Mouse (Mus musculus) liver, embryonic 11.5 days (tissue): ENCODE measurements around the gene Wdr72. TPM values are rescaled to one million over a fixed set of nuclear protein-coding genes. Genes with fewer than 3 reads are reported as not detected.

Source experiments
- ATAC-seq: fragments of 200-750 bp; cut with Nextera tagmentation; replicated peaks from 2 replicates; pipeline ENCODE4 v1.8.0; 2017; ENCODE audit warnings: moderate number of reproducible peaks, mild to moderate bottlenecking, moderate TSS enrichment, moderate library complexity; ENCODE audit not compliant: low FRiP score
- DNase-seq: peaks from one replicate; pipeline ENCODE4 v3.0.0-alpha.2; 2017; ENCODE audit warnings: low spot score
- H3K27ac ChIP-seq: fragments of 300-500 bp; sonication (generic); 2 replicates; pipeline ENCODE4 v1.5.1; 2014; ENCODE audit warnings: mild to moderate bottlenecking, low read depth, low read length, control low read depth
- H3K27me3 ChIP-seq: fragments of 300-500 bp; sonication (generic); replicated peaks from 2 replicates; pipeline ENCODE4 v1.6.1; 2014; ENCODE audit warnings: low read length, mixed read lengths; ENCODE audit not compliant: control insufficient read depth, insufficient read depth
- H3K36me3 ChIP-seq: fragments of 300-500 bp; sonication (generic); 2 replicates; pipeline ENCODE4 v1.6.1; 2014; ENCODE audit warnings: mild to moderate bottlenecking, low read length, moderate library complexity, mixed read lengths; ENCODE audit not compliant: control insufficient read depth, insufficient read depth
- H3K4me1 ChIP-seq: fragments of 300-500 bp; sonication (generic); replicated peaks from 2 replicates; pipeline ENCODE4 v1.6.1; 2014; ENCODE audit warnings: low read length, mixed read lengths; ENCODE audit not compliant: control insufficient read depth, insufficient read depth
- H3K4me2 ChIP-seq: fragments of 300-500 bp; sonication (generic); 2 replicates; pipeline ENCODE4 v1.6.1; 2014; ENCODE audit warnings: mild to moderate bottlenecking, control low read depth, moderate library complexity
- H3K4me3 ChIP-seq: fragments of 300-500 bp; sonication (generic); 2 replicates; pipeline ENCODE4 v1.5.1; 2014; ENCODE audit warnings: low read depth, low read length, control low read depth
- H3K9ac ChIP-seq: fragments of 300-500 bp; sonication (generic); 2 replicates; pipeline ENCODE4 v1.6.1; 2014; ENCODE audit warnings: low read depth, low read length, control low read depth
- H3K9me3 ChIP-seq: fragments of 300-500 bp; sonication (generic); 2 replicates; pipeline ENCODE4 v1.6.1; 2016; ENCODE audit warnings: low read length, inconsistent platforms, mixed read lengths; ENCODE audit not compliant: control insufficient read depth
- WGBS: fragments of 180-500 bp; shearing (Covaris S2); extraction: QIAGEN DNeasy Blood & Tissue Kit; methylation state at CpG from one replicate; pipeline ENCODE4 v1.1.7; 2014; 5-methylcytosine and 5-hydroxymethylcytosine counted together
- polyA plus RNA-seq: library from polyadenylated mRNA; unstranded; fragments of >200 nt; fragmentation: Nextera tagmentation; extraction: Ambion mirVana; gene quantifications from 2 replicates; pipeline ENCODE4 v1.2.1, GENCODE M21; 2014

Wdr72 gene
- polyA plus RNA-seq, 1 experiment from 2014 or later = 0.04 TPM

DNA sequence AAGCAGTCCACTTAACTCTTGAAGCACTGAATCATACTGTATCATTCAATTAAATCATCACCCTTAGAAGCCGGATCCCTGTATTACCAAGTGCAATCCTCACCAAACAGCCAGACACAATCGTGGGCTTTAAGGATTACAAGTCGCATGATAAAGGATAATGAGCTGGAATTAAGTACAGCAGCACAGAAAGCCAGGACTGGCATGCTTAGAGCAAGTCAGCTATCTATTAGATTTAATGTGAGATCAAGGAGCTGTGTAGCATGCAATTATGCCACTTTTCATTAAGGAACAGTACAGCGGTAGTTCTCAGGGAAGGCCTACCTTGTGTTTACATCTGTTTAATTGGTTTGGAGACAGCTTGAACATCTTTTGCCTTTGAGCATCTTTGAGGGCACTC is 148.2 kb downstream of the Wdr72 start:
- no peak for ATAC-seq
- WGBS = 73% methylated on average over 4 of the region's 4 CpGs
- H3K27me3 ChIP-seq = no peaks in the 10 kb centered on the region
- no peak overlapping the region for H3K27ac ChIP-seq
- no peak overlapping the region for H3K9ac ChIP-seq
- H3K36me3 ChIP-seq = no peaks in the 10 kb centered on the region
- H3K4me1 ChIP-seq = no peaks in the 10 kb centered on the region
- DNase-seq = no peak
- no peak overlapping the region for H3K4me2 ChIP-seq
- H3K4me3 ChIP-seq = no peak overlapping the region
- H3K9me3 ChIP-seq = no peaks in the 10 kb centered on the region

DNA sequence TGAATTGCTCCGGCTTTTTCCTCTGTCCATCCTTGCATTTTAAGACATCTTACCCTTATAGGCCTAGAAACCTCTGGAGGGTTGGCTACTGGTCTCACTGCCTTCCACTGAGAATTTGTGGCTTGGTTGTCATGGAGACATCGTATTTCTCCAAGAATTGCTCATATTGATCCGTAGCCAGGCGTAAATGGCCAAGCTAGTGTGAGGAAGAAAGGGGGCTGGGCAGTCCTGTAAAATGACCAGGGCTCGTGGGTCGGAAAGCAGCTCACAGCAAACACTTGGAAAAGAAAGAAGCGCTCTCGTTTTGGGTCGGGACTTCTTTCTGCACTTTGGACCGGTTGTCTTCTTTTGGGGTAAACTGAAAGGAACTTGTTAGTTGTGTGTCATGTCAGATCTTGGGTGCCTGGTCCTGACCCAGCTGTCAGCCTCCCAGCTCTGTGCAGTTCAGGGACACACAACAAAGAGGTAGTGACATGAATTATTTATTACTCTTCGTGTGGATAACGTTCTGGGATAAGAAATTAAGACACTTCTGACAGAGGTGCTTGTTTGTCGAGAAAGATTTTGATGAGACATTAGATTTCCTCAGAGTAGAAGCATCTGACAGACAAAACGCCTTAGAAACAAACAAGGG is 167.7 kb downstream of the Wdr72 start:
- no peak overlapping the region for H3K4me3 ChIP-seq
- H3K9ac ChIP-seq = no peak overlapping the region
- no peak overlapping the region for H3K4me2 ChIP-seq
- 72% methylated on average over 14 of the region's 14 CpGs for WGBS
- no peak overlapping the region for H3K27ac ChIP-seq
- no peaks in the 10 kb centered on the region for H3K9me3 ChIP-seq
- no peak for ATAC-seq
- H3K4me1 ChIP-seq = peaks cover 3% of the 10 kb centered on the region; the same call in 1 of the 2 replicates
- H3K27me3 ChIP-seq = no peaks in the 10 kb centered on the region
- no peaks in the 10 kb centered on the region for H3K36me3 ChIP-seq
- DNase-seq = no peak

DNA sequence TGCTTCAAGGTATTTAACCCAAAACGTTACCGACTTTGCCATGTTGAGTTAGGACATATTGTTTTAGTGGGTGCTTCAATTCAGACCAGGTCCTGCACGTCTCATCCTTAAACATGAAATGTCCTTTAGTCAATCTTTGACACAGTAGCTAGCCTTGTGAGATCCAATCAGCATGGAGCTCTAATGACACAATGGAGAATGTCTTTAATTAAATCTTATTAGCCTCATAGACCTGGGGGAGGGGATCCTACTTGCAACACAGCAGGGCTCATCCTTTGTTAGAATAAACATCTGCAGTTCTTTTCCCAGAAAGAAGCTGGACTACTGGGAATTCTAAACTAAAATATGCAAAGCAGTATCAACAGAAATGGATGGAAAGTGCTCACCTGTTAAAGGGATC is 171.9 kb downstream of the Wdr72 start:
- Histone ChIP-seq H3K27me3 (no peaks in the 10 kb centered on the region), H3K4me1 (no peaks in the 10 kb centered on the region; the same call in 1 of the 2 replicates), H3K4me3 (no peak overlapping the region), H3K36me3 (no peaks in the 10 kb centered on the region), H3K27ac (no peak overlapping the region), H3K9me3 (no peaks in the 10 kb centered on the region), H3K9ac (no peak overlapping the region), H3K4me2 (no peak overlapping the region)
- ATAC-seq = no peak
- DNase-seq = no peak
- 43% methylated on average over 3 of the region's 3 CpGs for whole genome bisulfite sequencing

DNA sequence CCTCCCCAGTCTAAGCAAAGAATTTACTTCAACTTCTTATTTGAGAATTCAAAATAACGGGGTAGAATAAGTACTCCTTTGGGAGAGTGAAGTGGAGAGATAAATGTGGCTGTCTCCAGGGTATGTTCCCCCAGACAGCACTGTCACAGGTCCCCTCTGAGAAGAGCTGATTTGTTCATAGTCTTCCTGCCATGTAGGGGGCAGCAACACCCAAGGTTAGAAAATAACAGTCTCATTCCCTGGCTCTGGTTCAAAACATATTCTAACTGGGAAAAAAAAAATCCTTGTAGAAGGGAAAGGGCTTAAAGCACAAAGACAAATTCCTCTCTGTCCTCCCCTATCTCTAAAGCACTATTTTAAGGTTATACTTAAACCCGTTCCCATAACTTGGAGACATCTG is 176.1 kb downstream of the Wdr72 start:
- no peaks in the 10 kb centered on the region for H3K27me3 ChIP-seq
- no peak overlapping the region for H3K4me3 ChIP-seq
- ATAC-seq (no peak), DNase-seq (no peak)
- H3K9ac ChIP-seq = no peak overlapping the region
- WGBS = 46% methylated on average over 2 of the region's 2 CpGs
- no peak overlapping the region for H3K4me2 ChIP-seq
- H3K36me3 ChIP-seq = no peaks in the 10 kb centered on the region
- H3K9me3 ChIP-seq = no peaks in the 10 kb centered on the region
- H3K27ac ChIP-seq = no peak overlapping the region
- no peaks in the 10 kb centered on the region for H3K4me1 ChIP-seq

DNA sequence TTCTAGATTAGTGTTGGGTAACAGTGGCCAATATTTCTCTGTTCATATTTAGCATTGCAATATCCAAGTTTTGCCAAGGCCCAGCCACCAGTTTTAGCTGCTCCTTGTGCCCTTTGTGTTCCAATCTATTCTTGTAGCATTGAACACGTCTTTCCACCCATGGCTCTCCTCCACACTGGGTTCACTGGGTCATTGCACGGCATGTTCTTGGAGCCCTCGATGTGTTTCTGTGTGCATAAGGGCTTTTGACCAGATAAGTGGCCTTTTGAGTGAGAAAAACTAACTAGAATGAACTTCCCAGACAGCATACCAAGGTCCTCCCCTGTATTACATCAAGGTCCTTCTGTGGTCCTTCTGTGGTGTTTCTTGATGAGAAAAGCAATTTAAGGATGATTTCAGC is 184.3 kb downstream of the Wdr72 start:
- DNase-seq = no peak
- Histone ChIP-seq H3K36me3 (no peaks in the 10 kb centered on the region), H3K4me3 (no peak overlapping the region), H3K9ac (no peak overlapping the region), H3K4me1 (no peaks in the 10 kb centered on the region), H3K9me3 (no peaks in the 10 kb centered on the region), H3K27me3 (no peaks in the 10 kb centered on the region), H3K4me2 (no peak overlapping the region), H3K27ac (no peak overlapping the region)
- no peak for ATAC-seq
- WGBS = 80% methylated on average over 3 of the region's 3 CpGs

DNA sequence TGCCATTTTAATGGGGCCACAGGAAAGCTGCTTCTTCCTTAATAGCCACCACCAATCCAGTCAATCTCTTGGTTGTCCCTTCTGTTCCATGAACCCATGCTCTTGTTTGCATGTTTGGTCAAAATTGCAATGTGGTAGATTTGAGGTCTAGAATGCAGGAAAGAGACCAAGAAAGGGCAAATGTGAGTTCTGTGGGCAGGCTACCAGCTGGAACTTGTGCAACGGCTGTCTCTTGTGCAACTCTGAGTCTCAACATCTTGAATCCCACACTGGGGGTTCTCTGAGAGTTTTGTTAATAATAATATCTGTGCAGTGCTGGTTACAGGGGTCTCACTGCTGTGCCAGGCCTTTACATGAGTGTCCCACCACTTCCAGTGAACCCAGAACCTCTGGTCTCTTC is 208.6 kb downstream of the Wdr72 start:
- no peaks in the 10 kb centered on the region for H3K9me3 ChIP-seq
- H3K4me1 ChIP-seq = no peaks in the 10 kb centered on the region; the same call in 1 of the 2 replicates
- no peaks in the 10 kb centered on the region for H3K27me3 ChIP-seq
- no peaks in the 10 kb centered on the region for H3K36me3 ChIP-seq
- no peak for ATAC-seq
- H3K27ac ChIP-seq = no peak overlapping the region
- WGBS = 63% methylated on average over 1 of the region's 1 CpGs
- no peak overlapping the region for H3K4me2 ChIP-seq
- H3K4me3 ChIP-seq = no peak overlapping the region
- DNase-seq = no peak
- no peak overlapping the region for H3K9ac ChIP-seq

DNA sequence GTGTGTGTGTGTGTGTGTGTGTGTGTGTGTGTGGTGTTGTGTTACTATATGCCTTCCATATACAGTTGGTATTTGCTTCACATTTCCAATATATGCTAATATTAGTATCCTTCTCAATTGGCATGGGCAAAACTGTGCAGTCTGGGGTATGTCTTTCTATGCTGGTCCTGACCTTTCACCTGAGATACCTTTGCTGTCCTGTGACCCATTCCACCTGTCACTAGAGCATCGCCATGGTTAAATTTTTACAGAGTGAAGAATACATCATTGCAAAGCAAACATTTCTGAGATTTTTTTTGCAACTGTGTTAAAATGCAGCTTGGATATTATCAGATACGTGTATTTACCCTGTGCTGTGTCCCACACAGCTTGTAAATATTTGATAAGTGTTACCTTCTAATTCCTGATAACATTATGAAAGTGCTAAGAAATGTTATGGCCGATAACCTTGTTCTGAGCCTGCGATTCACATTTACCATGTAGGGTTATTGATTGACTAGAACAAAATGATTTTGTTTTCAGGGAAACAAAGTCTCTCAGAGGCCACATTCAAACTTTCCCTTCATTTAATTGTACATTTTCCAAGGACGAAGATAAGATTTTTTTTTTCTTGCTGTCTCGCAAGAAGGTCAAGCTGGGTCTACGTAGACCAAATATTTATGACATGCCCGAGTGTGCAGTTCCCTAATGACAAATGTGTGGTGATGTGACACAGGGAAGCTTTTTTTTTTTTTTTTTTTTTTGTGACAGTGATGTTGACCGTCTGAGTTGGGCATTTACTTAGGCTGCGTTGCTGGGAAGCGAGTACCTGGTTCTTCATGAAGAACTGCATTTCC is 214.2 kb downstream of the Wdr72 start:
- WGBS = 57% methylated on average over 11 of the region's 11 CpGs

DNA sequence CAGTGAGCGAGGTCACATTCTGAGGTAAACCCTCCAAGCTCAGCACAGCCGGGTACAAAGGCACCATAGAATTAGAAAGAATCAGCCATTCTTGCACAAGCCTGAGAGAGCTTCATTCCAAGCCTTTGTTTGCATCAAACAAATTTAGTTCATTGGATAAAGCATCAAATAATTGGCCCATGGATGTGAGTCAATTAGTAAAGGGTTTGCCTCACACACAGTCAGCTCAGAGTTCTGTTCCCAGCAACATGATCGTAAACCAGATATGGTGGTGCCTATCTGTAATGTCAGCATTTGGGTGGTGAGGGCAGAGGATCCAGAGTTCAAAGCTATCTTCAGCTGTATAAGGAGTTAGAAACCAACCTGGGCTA is 214.8 kb downstream of the Wdr72 start:
- Histone ChIP-seq H3K27ac (no peak overlapping the region), H3K4me1 (no peaks in the 10 kb centered on the region; the same call in 1 of the 2 replicates), H3K4me3 (no peak overlapping the region), H3K4me2 (no peak overlapping the region), H3K36me3 (no peaks in the 10 kb centered on the region), H3K27me3 (no peaks in the 10 kb centered on the region), H3K9ac (no peak overlapping the region), H3K9me3 (no peaks in the 10 kb centered on the region)
- DNase-seq = no peak
- WGBS = 69% methylated on average over 3 of the region's 3 CpGs
- no peak for ATAC-seq

More for the DNA sequence above, 214.2 kb downstream of the Wdr72 start:
- Histone ChIP-seq H3K27ac (no peak overlapping the region), H3K36me3 (no peaks in the 10 kb centered on the region), H3K9ac (no peak overlapping the region), H3K4me2 (no peak overlapping the region; the same call in 1 of the 2 replicates), H3K27me3 (no peaks in the 10 kb centered on the region), H3K9me3 (no peaks in the 10 kb centered on the region), H3K4me3 (no peak overlapping the region; the same call in 1 of the 2 replicates), H3K4me1 (no peaks in the 10 kb centered on the region; the same call in 1 of the 2 replicates)
- DNase-seq (no peak), ATAC-seq (0 out of 2 replicates have a peak, but pooled peaks have one; percentile 41)

DNA sequence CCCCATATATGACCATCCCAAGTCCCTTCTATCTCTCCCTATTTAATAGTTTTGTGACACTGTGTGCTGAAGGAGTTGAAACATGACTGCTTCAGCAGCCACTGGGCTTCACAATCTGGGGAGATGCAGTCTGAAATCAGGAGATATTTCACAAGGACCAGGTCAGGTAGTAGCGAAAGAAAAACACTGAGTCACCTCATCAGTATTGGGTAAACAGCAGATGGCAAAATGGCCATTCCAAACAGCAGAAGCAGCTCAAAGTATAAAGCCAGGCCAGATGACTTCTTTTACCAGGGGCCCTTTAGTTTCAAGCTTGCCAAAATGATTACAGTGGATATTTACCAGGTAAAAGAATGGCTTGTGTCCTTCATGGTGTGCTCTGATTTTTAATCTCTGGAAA is 215.8 kb downstream of the Wdr72 start:
- Histone ChIP-seq H3K4me1 (no peaks in the 10 kb centered on the region; the same call in 1 of the 2 replicates), H3K4me3 (no peak overlapping the region), H3K4me2 (no peak overlapping the region), H3K9me3 (no peaks in the 10 kb centered on the region), H3K36me3 (no peaks in the 10 kb centered on the region), H3K27me3 (no peaks in the 10 kb centered on the region), H3K9ac (no peak overlapping the region), H3K27ac (no peak overlapping the region)
- WGBS = 69% methylated on average over 1 of the region's 1 CpGs
- no peak for DNase-seq
- ATAC-seq = no peak
